Mouse (Mus musculus): ENCODE data around the gene Dusp1. TPM values are rescaled to one million over a fixed set of nuclear protein-coding genes. Genes with fewer than 3 reads are reported as not detected.

Gene Dusp1
- polyA plus RNA-seq, 1 experiment from 2014 or later: 28.3 TPM

DNA sequence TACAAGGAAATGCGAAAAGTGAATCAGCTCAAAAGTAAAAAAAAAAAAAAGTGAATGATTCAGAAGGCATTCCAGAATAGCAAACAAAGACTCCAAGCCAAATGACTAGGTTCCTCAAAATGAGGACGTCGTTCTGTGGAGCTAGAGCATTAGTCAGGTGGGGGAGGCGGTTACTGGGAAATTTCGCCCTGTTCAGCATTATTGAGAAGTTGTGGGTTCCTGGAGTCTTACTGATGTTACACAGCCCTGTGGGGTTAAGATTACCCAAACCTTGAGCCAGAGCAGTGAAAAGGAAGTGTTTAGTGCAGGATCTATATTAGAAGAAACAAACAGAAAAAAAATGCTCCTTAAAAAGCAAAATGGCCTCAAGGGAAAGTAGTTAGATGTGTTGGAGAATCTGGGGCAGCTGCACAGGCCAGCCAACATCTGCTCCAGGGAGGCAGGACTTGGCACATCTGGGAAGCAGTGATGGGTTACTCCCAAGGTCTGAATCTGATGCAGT lies 28.0 kb downstream of the Dusp1 start:
- Histone ChIP-seq H3K9ac (replicated peaks; ENCODE audit: low read length) (no peak overlapping the region), H3K36me3 (ENCODE audit: insufficient read depth, low read length) (no peaks in the 10 kb centered on the region), H3K4me3 (ENCODE audit: low read length) (no peak overlapping the region), H3K9me3 (ENCODE audit: low read length) (no peaks in the 10 kb centered on the region), H3K27me3 (ENCODE audit: insufficient read depth, low read length) (no peaks in the 10 kb centered on the region), H3K4me1 (ENCODE audit: insufficient read depth, low read length) (0 out of 2 replicates have a peak, but pooled peaks cover 10% of the 10 kb centered on the region), H3K4me2 (replicated peaks; ENCODE audit: low read depth, low read length) (no peak overlapping the region), H3K27ac (ENCODE audit: low read length) (no peak overlapping the region)
- 73% methylated on average over 5 of the region's 5 CpGs for WGBS
- no peak for ATAC-seq (ENCODE audit: low FRiP score, low TSS enrichment)

GRCm38 (mm10) chr17:26532476-26533045 lies 29.4 kb downstream of the Dusp1 start:
- Histone ChIP-seq H3K4me3 (ENCODE audit: low read length) (no peak overlapping the region), H3K9ac (replicated peaks; ENCODE audit: low read length) (no peak overlapping the region), H3K9me3 (ENCODE audit: low read length) (no peaks in the 10 kb centered on the region), H3K27ac (ENCODE audit: low read length) (no peak overlapping the region), H3K36me3 (ENCODE audit: insufficient read depth, low read length) (no peaks in the 10 kb centered on the region), H3K4me2 (replicated peaks; ENCODE audit: low read depth, low read length) (no peak overlapping the region), H3K4me1 (ENCODE audit: insufficient read depth, low read length) (0 out of 2 replicates have a peak, but pooled peaks cover 5% of the 10 kb centered on the region), H3K27me3 (ENCODE audit: insufficient read depth, low read length) (no peaks in the 10 kb centered on the region)
- no peak for ATAC-seq (ENCODE audit: low FRiP score, low TSS enrichment)
- 64% methylated on average over 4 of the region's 4 CpGs for WGBS

DNA sequence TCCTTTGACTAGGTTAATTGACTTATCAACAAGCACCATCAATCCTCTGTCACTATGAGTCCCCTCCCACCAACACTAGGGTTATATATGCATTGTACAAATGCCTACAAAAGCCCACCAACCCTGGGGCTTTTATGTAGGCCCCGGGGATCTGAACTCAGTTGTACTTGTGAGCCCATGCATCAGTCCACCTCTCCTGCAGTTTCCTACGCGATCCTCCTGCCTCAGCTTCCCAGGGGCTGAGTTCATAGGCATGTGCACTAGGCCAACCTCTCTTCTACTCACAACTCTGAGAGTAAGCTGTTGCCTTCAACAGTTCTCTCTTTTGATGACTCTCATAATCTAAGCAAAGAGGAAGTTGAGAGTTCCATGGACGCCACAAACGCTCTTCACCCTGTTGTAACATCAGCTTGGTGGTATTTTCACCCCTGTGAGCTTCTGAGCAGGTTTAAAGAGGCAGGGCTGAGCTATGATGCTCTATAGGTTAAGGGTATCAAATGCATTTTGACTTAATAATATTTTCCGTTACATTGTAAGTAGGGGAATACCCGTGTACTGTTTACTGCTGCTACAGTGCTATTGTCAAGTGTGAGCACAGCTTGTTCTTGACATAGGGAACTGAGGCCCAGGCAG lies 30.4 kb downstream of the Dusp1 start:
- H3K27me3 ChIP-seq (ENCODE audit: insufficient read depth, low read length): no peaks in the 10 kb centered on the region
- H3K36me3 ChIP-seq (ENCODE audit: insufficient read depth, low read length): no peaks in the 10 kb centered on the region
- H3K27ac ChIP-seq (ENCODE audit: low read length): no peak overlapping the region
- H3K4me3 ChIP-seq (ENCODE audit: low read length): no peak overlapping the region
- no peak overlapping the region for H3K9ac ChIP-seq (replicated peaks; ENCODE audit: low read length)
- 0 out of 2 replicates have a peak, but pooled peaks cover 5% of the 10 kb centered on the region for H3K4me1 ChIP-seq (ENCODE audit: insufficient read depth, low read length)
- H3K9me3 ChIP-seq (ENCODE audit: low read length): no peaks in the 10 kb centered on the region
- 84% methylated on average over 7 of the region's 7 CpGs for WGBS
- ATAC-seq (ENCODE audit: low FRiP score, low TSS enrichment): no peak
- no peak overlapping the region for H3K4me2 ChIP-seq (replicated peaks; ENCODE audit: low read depth, low read length)

DNA sequence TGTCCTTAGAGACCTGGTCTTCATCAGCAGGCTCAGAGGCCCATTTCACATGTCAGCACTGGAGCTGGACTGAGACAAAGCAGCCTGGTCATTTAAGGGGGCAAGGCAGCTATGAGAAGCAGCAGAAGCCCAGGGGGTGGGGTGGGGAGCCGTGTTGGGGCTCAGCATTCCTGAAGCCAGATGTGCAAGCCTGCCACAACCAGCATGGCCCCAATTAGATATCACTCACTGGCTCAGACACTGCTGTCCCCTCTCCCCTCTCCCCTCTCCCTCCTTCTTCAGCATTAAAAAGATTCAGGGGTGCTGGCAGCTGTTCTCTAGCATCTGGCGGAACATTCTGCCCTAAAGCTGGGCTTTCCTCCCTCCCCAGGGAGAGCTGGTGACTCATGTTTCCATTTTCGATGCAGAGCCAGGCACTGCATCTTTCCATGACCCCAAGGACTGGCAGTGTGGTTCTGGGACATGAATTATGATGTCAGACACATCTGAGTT lies 31.3 kb downstream of the Dusp1 start:
- no peak for ATAC-seq (ENCODE audit: low FRiP score, low TSS enrichment)

GRCm38 (mm10) chr17:26529791-26530241 lies 32.1 kb downstream of the Dusp1 start:
- H3K27me3 ChIP-seq (ENCODE audit: insufficient read depth, low read length): no peaks in the 10 kb centered on the region

More for the DNA sequence above, 31.3 kb downstream of the Dusp1 start:
- Histone ChIP-seq H3K4me3 (ENCODE audit: low read length) (no peak overlapping the region), H3K9ac (replicated peaks; ENCODE audit: low read length) (no peak overlapping the region), H3K9me3 (ENCODE audit: low read length) (no peaks in the 10 kb centered on the region), H3K4me1 (ENCODE audit: insufficient read depth, low read length) (0 out of 2 replicates have a peak, but pooled peaks cover 5% of the 10 kb centered on the region), H3K27me3 (ENCODE audit: insufficient read depth, low read length) (no peaks in the 10 kb centered on the region), H3K36me3 (ENCODE audit: insufficient read depth, low read length) (no peaks in the 10 kb centered on the region), H3K27ac (ENCODE audit: low read length) (no peak overlapping the region), H3K4me2 (replicated peaks; ENCODE audit: low read depth, low read length) (no peak overlapping the region)
- WGBS: 30% methylated on average over 3 of the region's 3 CpGs

GRCm38 (mm10) chr17:26528751-26529150 lies 33.2 kb downstream of the Dusp1 start:
- no peaks in the 10 kb centered on the region for H3K27me3 ChIP-seq (ENCODE audit: insufficient read depth, low read length)
- no peak overlapping the region for H3K27ac ChIP-seq (ENCODE audit: low read length)
- no peaks in the 10 kb centered on the region for H3K9me3 ChIP-seq (ENCODE audit: low read length)
- 87% methylated on average over 6 of the region's 6 CpGs for WGBS
- H3K9ac ChIP-seq (replicated peaks; ENCODE audit: low read length): no peak overlapping the region
- no peak overlapping the region for H3K4me2 ChIP-seq (replicated peaks; ENCODE audit: low read depth, low read length)
- no peaks in the 10 kb centered on the region for H3K36me3 ChIP-seq (ENCODE audit: insufficient read depth, low read length)
- H3K4me3 ChIP-seq (ENCODE audit: low read length): no peak overlapping the region
- H3K4me1 ChIP-seq (ENCODE audit: insufficient read depth, low read length): 0 out of 2 replicates have a peak, but pooled peaks cover 5% of the 10 kb centered on the region
- ATAC-seq (ENCODE audit: low FRiP score, low TSS enrichment): no peak

More at GRCm38 (mm10) chr17:26529791-26530241, 32.1 kb downstream of the Dusp1 start:
- Histone ChIP-seq H3K9ac (replicated peaks; ENCODE audit: low read length) (no peak overlapping the region), H3K4me3 (ENCODE audit: low read length) (no peak overlapping the region), H3K9me3 (ENCODE audit: low read length) (no peaks in the 10 kb centered on the region), H3K4me1 (ENCODE audit: insufficient read depth, low read length) (0 out of 2 replicates have a peak, but pooled peaks cover 5% of the 10 kb centered on the region), H3K27ac (ENCODE audit: low read length) (no peak overlapping the region), H3K36me3 (ENCODE audit: insufficient read depth, low read length) (no peaks in the 10 kb centered on the region), H3K4me2 (replicated peaks; ENCODE audit: low read depth, low read length) (no peak overlapping the region)
- WGBS: 74% methylated on average over 5 of the region's 5 CpGs
- no peak for ATAC-seq (ENCODE audit: low FRiP score, low TSS enrichment)

GRCm38 (mm10) chr17:26527291-26527690 lies 34.6 kb downstream of the Dusp1 start:
- H3K9me3 ChIP-seq (ENCODE audit: low read length): no peaks in the 10 kb centered on the region
- no peak overlapping the region for H3K4me3 ChIP-seq (ENCODE audit: low read length)
- 0 out of 2 replicates have a peak, but pooled peaks cover 5% of the 10 kb centered on the region for H3K4me1 ChIP-seq (ENCODE audit: insufficient read depth, low read length)
- no peak overlapping the region for H3K27ac ChIP-seq (ENCODE audit: low read length)
- no peak for ATAC-seq (ENCODE audit: low FRiP score, low TSS enrichment)
- no peak overlapping the region for H3K4me2 ChIP-seq (replicated peaks; ENCODE audit: low read depth, low read length)
- WGBS: 85% methylated on average over 9 of the region's 9 CpGs
- H3K36me3 ChIP-seq (ENCODE audit: insufficient read depth, low read length): no peaks in the 10 kb centered on the region
- H3K27me3 ChIP-seq (ENCODE audit: insufficient read depth, low read length): no peaks in the 10 kb centered on the region
- H3K9ac ChIP-seq (replicated peaks; ENCODE audit: low read length): no peak overlapping the region

GRCm38 (mm10) chr17:26525316-26525715 lies 36.6 kb downstream of the Dusp1 start:
- Histone ChIP-seq H3K9me3 (ENCODE audit: low read length) (no peaks in the 10 kb centered on the region), H3K36me3 (ENCODE audit: insufficient read depth, low read length) (no peaks in the 10 kb centered on the region), H3K27ac (ENCODE audit: low read length) (no peak overlapping the region), H3K4me3 (ENCODE audit: low read length) (no peak overlapping the region), H3K9ac (replicated peaks; ENCODE audit: low read length) (no peak overlapping the region), H3K27me3 (ENCODE audit: insufficient read depth, low read length) (no peaks in the 10 kb centered on the region), H3K4me2 (replicated peaks; ENCODE audit: low read depth, low read length) (no peak overlapping the region), H3K4me1 (ENCODE audit: insufficient read depth, low read length) (0 out of 2 replicates have a peak, but pooled peaks cover 2% of the 10 kb centered on the region)
- no peak for ATAC-seq (ENCODE audit: low FRiP score, low TSS enrichment)
- WGBS: 70% methylated on average over 7 of the region's 7 CpGs

- no peak overlapping the region for H3K4me2 ChIP-seq (replicated peaks; ENCODE audit: low read depth, low read length)
- WGBS: 77% methylated on average over 4 of the region's 4 CpGs
- no peaks in the 10 kb centered on the region for H3K27me3 ChIP-seq (ENCODE audit: insufficient read depth, low read length)
- H3K4me1 ChIP-seq (ENCODE audit: insufficient read depth, low read length): no peaks in the 10 kb centered on the region
- H3K36me3 ChIP-seq (ENCODE audit: insufficient read depth, low read length): no peaks in the 10 kb centered on the region
- ATAC-seq (ENCODE audit: low FRiP score, low TSS enrichment): no peak
- no peak overlapping the region for H3K27ac ChIP-seq (ENCODE audit: low read length)
- H3K4me3 ChIP-seq (ENCODE audit: low read length): no peak overlapping the region
- no peak overlapping the region for H3K9ac ChIP-seq (replicated peaks; ENCODE audit: low read length)
- H3K9me3 ChIP-seq (ENCODE audit: low read length): no peaks in the 10 kb centered on the region
Observed at GRCm38 (mm10) chr17:26524801-26525200, 37.1 kb downstream of the Dusp1 start.

- no peak overlapping the region for H3K4me3 ChIP-seq (ENCODE audit: low read length)
- no peak for ATAC-seq (ENCODE audit: low FRiP score, low TSS enrichment)
Observed at GRCm38 (mm10) chr17:26524316-26524715, 37.6 kb downstream of the Dusp1 start.

More at GRCm38 (mm10) chr17:26524316-26524715, 37.6 kb downstream of the Dusp1 start:
- Histone ChIP-seq H3K4me2 (replicated peaks; ENCODE audit: low read depth, low read length) (no peak overlapping the region), H3K9ac (replicated peaks; ENCODE audit: low read length) (no peak overlapping the region), H3K4me1 (ENCODE audit: insufficient read depth, low read length) (no peaks in the 10 kb centered on the region), H3K27ac (ENCODE audit: low read length) (no peak overlapping the region), H3K36me3 (ENCODE audit: insufficient read depth, low read length) (no peaks in the 10 kb centered on the region), H3K27me3 (ENCODE audit: insufficient read depth, low read length) (no peaks in the 10 kb centered on the region), H3K9me3 (ENCODE audit: low read length) (no peaks in the 10 kb centered on the region)
